Mouse (Mus musculus) megakaryocyte-erythroid progenitor cell, adult 5-6 weeks (primary cell): ENCODE data around the gene Lin52. TPM values are rescaled to one million over a fixed set of nuclear protein-coding genes. Genes with fewer than 3 reads are reported as not detected.
A peak's percentile ranks its signal among the peaks of the same experiment; 100 is the strongest.

ENCODE experiments used
- ATAC-seq: replicated peaks from 2 replicates; pipeline ENCODE4 v1.8.0; 2016; ENCODE audit warnings: mild to moderate bottlenecking, inconsistent platforms; ENCODE audit not compliant: severe bottlenecking, poor library complexity, low FRiP score, low TSS enrichment
- total RNA-seq, 2 experiments: library from RNA; stranded (forward) in 1 of 2; stranded (reverse) in 1 of 2; fragments of 200-1000, 215-1000 nt in 1 of 2; fragments of >200 nt in 1 of 2; fragmentation: Nextera tagmentation in 1 of 2; gene quantifications; 2 replicates each; pipeline ENCODE4 v1.2.3; 2014 to 2017

The Lin52 gene
- total RNA-seq, 2 experiments from 2014 or later: 16.5 to 17.0 TPM

GRCm38 (mm10) chr12:84459845-84460244 lies 8.6 kb downstream of the Lin52 start:
- ATAC-seq: no peak

GRCm38 (mm10) chr12:84461416-84461815 lies 10.2 kb downstream of the Lin52 start:
- no peak for ATAC-seq

GRCm38 (mm10) chr12:84462856-84463255 lies 11.6 kb downstream of the Lin52 start:
- ATAC-seq: no peak

GRCm38 (mm10) chr12:84468701-84469100 lies 17.5 kb downstream of the Lin52 start:
- ATAC-seq: 0 out of 2 replicates have a peak, but pooled peaks have one; percentile 57

GRCm38 (mm10) chr12:84478937-84479336 lies 27.7 kb downstream of the Lin52 start:
- no peak for ATAC-seq

GRCm38 (mm10) chr12:84481251-84481650 lies 30.0 kb downstream of the Lin52 start:
- ATAC-seq: no peak

GRCm38 (mm10) chr12:84482778-84483585 lies 31.8 kb downstream of the Lin52 start:
- ATAC-seq: no peak

GRCm38 (mm10) chr12:84487324-84488056 lies 36.3 kb downstream of the Lin52 start:
- ATAC-seq: peak; percentile 34; the same call in 1 of the 2 replicates

GRCm38 (mm10) chr12:84496795-84497194 lies 45.6 kb downstream of the Lin52 start:
- ATAC-seq: peak; percentile 81

- no peak for ATAC-seq
Measured at GRCm38 (mm10) chr12:84500528-84501263, 49.5 kb downstream of the Lin52 start.

- no peak for ATAC-seq
Measured at GRCm38 (mm10) chr12:84501278-84501677, 50.1 kb downstream of the Lin52 start.

- no peak for ATAC-seq
Measured at GRCm38 (mm10) chr12:84506856-84507255, 55.6 kb downstream of the Lin52 start.

GRCm38 (mm10) chr12:84512016-84512415 lies 60.8 kb downstream of the Lin52 start:
- ATAC-seq: no peak

GRCm38 (mm10) chr12:84515486-84515885 lies 64.3 kb downstream of the Lin52 start:
- ATAC-seq: no peak

GRCm38 (mm10) chr12:84516642-84517041 lies 65.4 kb downstream of the Lin52 start:
- no peak for ATAC-seq

- ATAC-seq: peak; percentile 85
Measured at GRCm38 (mm10) chr12:84518018-84518417, 66.8 kb downstream of the Lin52 start.

GRCm38 (mm10) chr12:84523728-84524127 lies 72.5 kb downstream of the Lin52 start:
- ATAC-seq: no peak

- no peak for ATAC-seq
Measured at GRCm38 (mm10) chr12:84524147-84525050, 73.2 kb downstream of the Lin52 start.

- no peak for ATAC-seq
Measured at GRCm38 (mm10) chr12:84525422-84525821, 74.2 kb downstream of the Lin52 start.
